Mouse (Mus musculus) embryonic facial prominence, embryonic 11.5 days (tissue): ENCODE measurements around the gene Tnni3. TPM values are rescaled to one million over a fixed set of nuclear protein-coding genes. Genes with fewer than 3 reads are reported as not detected.

Source experiments
- ATAC-seq: fragments of 200-750 bp; cut with Nextera tagmentation; replicated peaks from 2 replicates; pipeline ENCODE4 v1.8.0; 2017; ENCODE audit warnings: low read depth; ENCODE audit not compliant: insufficient number of reproducible peaks, low FRiP score, low TSS enrichment
- DNase-seq: peaks from one replicate; pipeline ENCODE4 v3.0.0-alpha.2; 2015; ENCODE audit warnings: low spot score
- H3K27ac ChIP-seq: fragments of 300-500 bp; sonication (generic); replicated peaks from 2 replicates; pipeline ENCODE4 v1.5.1; 2014; ENCODE audit warnings: mild to moderate bottlenecking, low read depth, low read length, control low read depth
- H3K27me3 ChIP-seq: fragments of 300-500 bp; sonication (generic); 2 replicates; pipeline ENCODE4 v1.6.1; 2014; ENCODE audit warnings: mild to moderate bottlenecking, low read length, moderate library complexity, mixed read lengths; ENCODE audit not compliant: control insufficient read depth, insufficient read depth
- H3K36me3 ChIP-seq: fragments of 300-500 bp; sonication (generic); replicated peaks from 2 replicates; pipeline ENCODE4 v1.6.1; 2014; ENCODE audit warnings: low read depth, mild to moderate bottlenecking, low read length, moderate library complexity, mixed read lengths; ENCODE audit not compliant: control insufficient read depth, insufficient read depth
- H3K4me1 ChIP-seq: fragments of 300-500 bp; sonication (generic); 2 replicates; pipeline ENCODE4 v1.6.1; 2014; ENCODE audit warnings: low read length, mixed read lengths; ENCODE audit not compliant: control insufficient read depth, insufficient read depth
- H3K4me2 ChIP-seq: fragments of 300-500 bp; sonication (generic); 2 replicates; pipeline ENCODE4 v1.6.1; 2014; ENCODE audit warnings: low read depth, mild to moderate bottlenecking, control low read depth, low read length, moderate library complexity
- H3K4me3 ChIP-seq: fragments of 300-500 bp; sonication (generic); 2 replicates; pipeline ENCODE4 v1.5.1; 2014; ENCODE audit warnings: low read depth, low read length, control low read depth
- H3K9ac ChIP-seq: fragments of 300-500 bp; sonication (generic); replicated peaks from 2 replicates; pipeline ENCODE4 v1.6.1; 2014; ENCODE audit warnings: mild to moderate bottlenecking, control low read depth, low read length
- H3K9me3 ChIP-seq: fragments of 300-500 bp; sonication (generic); replicated peaks from 2 replicates; pipeline ENCODE4 v1.6.1; 2016; ENCODE audit warnings: mild to moderate bottlenecking, low read length, inconsistent platforms, mixed read lengths; ENCODE audit not compliant: control insufficient read depth
- WGBS: fragments of 180-500 bp; shearing (Covaris S2); extraction: QIAGEN DNeasy Blood & Tissue Kit; methylation state at CpG from one replicate; pipeline ENCODE4 v1.1.7; 2014; 5-methylcytosine and 5-hydroxymethylcytosine counted together
- polyA plus RNA-seq: library from polyadenylated mRNA; unstranded; fragments of >200 nt; fragmentation: Nextera tagmentation; extraction: Ambion mirVana; gene quantifications from 2 replicates; pipeline ENCODE4 v1.2.1, GENCODE M21; 2014

The Tnni3 gene
- polyA plus RNA-seq, 1 experiment from 2014 or later: 9.9 TPM

- 63% methylated on average over 3 of the region's 4 CpGs for WGBS
- Histone ChIP-seq H3K27me3 (no peaks in the 10 kb centered on the region), H3K4me3 (no peak overlapping the region), H3K36me3 (no peaks in the 10 kb centered on the region), H3K27ac (no peak overlapping the region), H3K9ac (no peak overlapping the region), H3K4me1 (no peaks in the 10 kb centered on the region), H3K9me3 (no peaks in the 10 kb centered on the region), H3K4me2 (no peak overlapping the region)
- no peak for ATAC-seq
- DNase-seq: no peak
Measured at GRCm38 (mm10) chr7:4507220-4507619, 16.8 kb downstream of the Tnni3 start.

- ATAC-seq (no peak), DNase-seq (no peak)
- H3K9ac ChIP-seq: no peak overlapping the region
- H3K4me1 ChIP-seq: no peaks in the 10 kb centered on the region
- H3K4me2 ChIP-seq: no peak overlapping the region
- no peak overlapping the region for H3K27ac ChIP-seq
- 65% methylated on average over 11 of the region's 11 CpGs for WGBS
- no peaks in the 10 kb centered on the region for H3K36me3 ChIP-seq
- H3K4me3 ChIP-seq: no peak overlapping the region
- H3K27me3 ChIP-seq: no peaks in the 10 kb centered on the region
- no peaks in the 10 kb centered on the region for H3K9me3 ChIP-seq
Measured at GRCm38 (mm10) chr7:4504646-4505435, 19.2 kb downstream of the Tnni3 start.

GRCm38 (mm10) chr7:4503858-4504257 is 20.2 kb downstream of the Tnni3 start:
- H3K4me1 ChIP-seq: no peaks in the 10 kb centered on the region
- H3K4me3 ChIP-seq: no peak overlapping the region
- DNase-seq: no peak
- H3K36me3 ChIP-seq: no peaks in the 10 kb centered on the region
- no peak overlapping the region for H3K27ac ChIP-seq
- H3K9me3 ChIP-seq: no peaks in the 10 kb centered on the region
- no peak overlapping the region for H3K9ac ChIP-seq
- 74% methylated on average over 5 of the region's 5 CpGs for WGBS
- H3K27me3 ChIP-seq: no peaks in the 10 kb centered on the region
- H3K4me2 ChIP-seq: no peak overlapping the region
- no peak for ATAC-seq

- DNase-seq: no peak
- no peak overlapping the region for H3K27ac ChIP-seq
- H3K4me3 ChIP-seq: no peak overlapping the region
- no peaks in the 10 kb centered on the region for H3K4me1 ChIP-seq
- no peak overlapping the region for H3K4me2 ChIP-seq
- 83% methylated on average over 4 of the region's 4 CpGs for WGBS
- H3K36me3 ChIP-seq: no peaks in the 10 kb centered on the region
- H3K27me3 ChIP-seq: no peaks in the 10 kb centered on the region
- H3K9ac ChIP-seq: no peak overlapping the region
- no peak for ATAC-seq
- H3K9me3 ChIP-seq: no peaks in the 10 kb centered on the region
Measured at GRCm38 (mm10) chr7:4503100-4503499, 20.9 kb downstream of the Tnni3 start.

GRCm38 (mm10) chr7:4502421-4503090 is 21.5 kb downstream of the Tnni3 start:
- DNase-seq (peak; percentile 71), ATAC-seq (no peak)
- Histone ChIP-seq H3K9me3 (no peaks in the 10 kb centered on the region), H3K27ac (no peak overlapping the region), H3K9ac (peak overlapping the region; percentile 90), H3K4me2 (peak overlapping the region; percentile 51), H3K4me3 (peak overlapping the region; percentile 89), H3K4me1 (no peaks in the 10 kb centered on the region), H3K36me3 (no peaks in the 10 kb centered on the region), H3K27me3 (no peaks in the 10 kb centered on the region)
- WGBS: 12% methylated on average over 14 of the region's 14 CpGs

- DNase-seq (peak; percentile 95), ATAC-seq (peak; percentile 80)
- peak within 1 kb of the TSS; percentile 51 for H3K4me2 ChIP-seq
- peak within 1 kb of the TSS; percentile 76 for H3K27ac ChIP-seq
- WGBS: under 1% methylated on average over 62 of the region's 62 CpGs
- peak within 1 kb of the TSS; percentile 89 for H3K4me3 ChIP-seq
- H3K9ac ChIP-seq: peak within 1 kb of the TSS; percentile 90
- H3K36me3 ChIP-seq: no peaks in the 10 kb centered on the region
- H3K27me3 ChIP-seq: no peaks in the 10 kb centered on the region
- no peaks in the 10 kb centered on the region for H3K4me1 ChIP-seq
- no peaks in the 10 kb centered on the region for H3K9me3 ChIP-seq
Measured at GRCm38 (mm10) chr7:4501558-4502397, 22.3 kb downstream of the Tnni3 start, which contains the start of gene Ppp1r12c. Gene Ppp1r12c (minus strand): TSS chr7:4501680.

- Histone ChIP-seq H3K27me3 (no peaks in the 10 kb centered on the region), H3K27ac (peak overlapping the region; percentile 76), H3K4me1 (no peaks in the 10 kb centered on the region), H3K9me3 (no peaks in the 10 kb centered on the region), H3K4me2 (peak overlapping the region; percentile 51), H3K36me3 (no peaks in the 10 kb centered on the region; the same call in 1 of the 2 replicates), H3K9ac (peak overlapping the region; percentile 90), H3K4me3 (peak overlapping the region; percentile 89)
- DNase-seq (peak; percentile 21), ATAC-seq (peak; percentile 32)
- WGBS: under 1% methylated on average over 33 of the region's 52 CpGs
Measured at GRCm38 (mm10) chr7:4500892-4501471, 23.0 kb downstream of the Tnni3 start.
